Mouse (Mus musculus): Measurements from ENCODE around the gene Frat1.

DNA sequence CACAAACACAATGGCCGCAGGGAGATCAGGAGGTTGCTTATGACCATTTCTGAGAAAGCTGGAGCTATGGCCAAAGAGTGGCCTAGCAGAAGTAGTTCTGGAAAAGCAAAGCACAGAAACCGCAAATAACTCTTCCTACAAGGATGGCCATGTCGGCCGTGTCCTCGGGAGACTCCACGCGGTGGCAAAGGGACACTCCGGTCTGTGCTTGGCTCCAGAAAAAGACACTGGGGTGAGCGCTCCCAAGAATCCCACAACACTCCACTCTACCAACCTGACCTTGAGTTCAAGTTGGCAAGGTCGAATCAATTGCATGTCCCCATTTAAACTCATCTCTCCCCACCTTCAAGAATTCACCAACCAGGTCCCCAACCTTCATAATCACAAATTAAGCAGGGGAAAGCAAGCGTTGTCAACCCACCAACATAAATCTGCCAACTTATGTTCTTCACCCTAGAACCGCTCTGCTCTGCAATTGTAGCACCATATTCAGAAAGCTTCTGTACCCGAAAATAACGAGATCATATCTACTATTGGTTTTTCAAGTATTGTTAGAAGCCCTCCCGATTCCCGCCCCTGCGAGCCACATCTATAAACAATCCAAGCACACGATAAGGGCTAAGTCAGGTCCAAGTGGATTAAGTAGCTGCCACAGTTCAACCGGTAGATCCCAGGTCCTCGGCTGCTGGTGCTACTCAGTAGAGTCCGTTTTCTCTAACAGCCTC is 16.8 kb downstream of the Frat1 start:
- TF ChIP-seq EP300 (IDR thresholded peaks at IDR 0.05; ENCODE audit: insufficient read depth, low read depth, low read length) (0 out of 2 replicates have a peak, but pooled peaks have one; percentile 31), CTCF (IDR thresholded peaks at IDR 0.05) (peak; percentile 42)

Data from heart, adult 2 months (tissue).